Mouse (Mus musculus) forebrain, postnatal 0 days (tissue): ENCODE results near the gene Gtf2b. TPM values are rescaled to one million over a fixed set of nuclear protein-coding genes. Genes with fewer than 3 reads are reported as not detected.

ENCODE experiments used
- ATAC-seq: fragments of 200-750 bp; cut with Nextera tagmentation; 2 replicates; pipeline ENCODE4 v1.8.0; 2017; ENCODE audit warnings: mild to moderate bottlenecking, moderate library complexity
- DNase-seq: peaks from one replicate; pipeline ENCODE4 v3.0.0-alpha.2; 2015
- H3K27ac ChIP-seq: fragments of 300-500 bp; sonication (generic); 2 replicates; pipeline ENCODE4 v1.5.1; 2014; ENCODE audit warnings: low read depth, mild to moderate bottlenecking, antibody characterized with exemption, low read length, moderate library complexity, mixed read lengths
- H3K27me3 ChIP-seq: fragments of 300-500 bp; sonication (generic); 2 replicates; pipeline ENCODE4 v1.6.1; 2014; ENCODE audit warnings: mild to moderate bottlenecking, low read length, mixed read lengths; ENCODE audit not compliant: insufficient read depth
- H3K36me3 ChIP-seq: fragments of 300-500 bp; sonication (generic); 2 replicates; pipeline ENCODE4 v1.6.1; 2014; ENCODE audit warnings: mild to moderate bottlenecking, moderate library complexity; ENCODE audit not compliant: insufficient read depth
- H3K4me1 ChIP-seq: fragments of 300-500 bp; sonication (generic); 2 replicates; pipeline ENCODE4 v1.6.1; 2014; ENCODE audit warnings: antibody characterized with exemption; ENCODE audit not compliant: insufficient read depth
- H3K4me2 ChIP-seq: fragments of 300-500 bp; sonication (generic); 2 replicates; pipeline ENCODE4 v1.6.1; 2014; ENCODE audit warnings: low read depth, mild to moderate bottlenecking, moderate library complexity
- H3K4me3 ChIP-seq: fragments of 300-500 bp; sonication (generic); 2 replicates; pipeline ENCODE4 v1.5.1; 2014; ENCODE audit warnings: low read depth, low read length, mixed read lengths
- H3K9ac ChIP-seq: fragments of 300-500 bp; sonication (generic); 2 replicates; pipeline ENCODE4 v1.6.1; 2014; ENCODE audit warnings: mild to moderate bottlenecking
- H3K9me3 ChIP-seq: fragments of 300-500 bp; sonication (generic); 2 replicates; pipeline ENCODE4 v1.6.1; 2016; ENCODE audit warnings: low read length
- CTCF ChIP-seq: sonication (generic); IDR thresholded peaks from 2 replicates; pipeline ENCODE4 v1.5.1; 2016; ENCODE audit warnings: antibody characterized with exemption, control low read depth, low read depth
- WGBS: fragments of 180-500 bp; shearing (Covaris S2); extraction: QIAGEN DNeasy Blood & Tissue Kit; methylation state at CpG from one replicate; pipeline ENCODE4 v1.1.7; 2014; 5-methylcytosine and 5-hydroxymethylcytosine counted together
- polyA plus RNA-seq: library from polyadenylated mRNA; unstranded; fragments of >200 nt; fragmentation: Nextera tagmentation; extraction: Ambion mirVana; gene quantifications from 2 replicates; pipeline ENCODE4 v1.2.1, GENCODE M21; 2015
- total RNA-seq: library from RNA; depleted of rRNA; stranded (reverse); fragments of >200 nt; gene quantifications from 2 replicates; pipeline ENCODE4 v1.2.3, GENCODE M21; 2014; rRNA removed

Gene Gtf2b
- total and polyA plus RNA-seq, 2 experiments from 2014 or later = 47.1 to 59.8 TPM

DNA sequence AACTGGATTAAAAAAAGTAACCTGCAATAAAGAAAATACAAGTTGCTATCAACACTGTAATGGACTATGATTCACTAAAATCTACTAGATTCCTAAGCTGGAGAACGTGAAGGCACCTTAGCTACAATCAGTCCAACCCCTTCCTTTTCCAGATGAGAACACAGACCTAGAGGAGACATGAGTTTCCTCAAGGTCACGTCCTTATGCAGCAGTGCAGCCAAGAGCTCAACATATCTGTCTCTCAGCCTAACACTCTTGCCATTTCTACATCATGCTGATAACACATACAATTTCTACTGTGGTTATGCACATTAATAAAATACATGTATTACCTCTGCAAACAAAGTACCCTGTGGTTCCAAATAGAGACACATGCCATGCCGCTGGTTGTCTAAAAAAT is 46.7 kb downstream of the Gtf2b start:
- Histone ChIP-seq H3K27ac (no peak overlapping the region), H3K4me1 (no peaks in the 10 kb centered on the region), H3K27me3 (no peaks in the 10 kb centered on the region), H3K36me3 (peaks cover 17% of the 10 kb centered on the region; the same call in 1 of the 2 replicates), H3K4me3 (no peak overlapping the region), H3K9me3 (no peaks in the 10 kb centered on the region), H3K9ac (no peak overlapping the region), H3K4me2 (no peak overlapping the region)
- ATAC-seq = no peak
- no peak for DNase-seq
- WGBS = 90% methylated on average over 3 of the region's 3 CpGs
- TF ChIP-seq CTCF = no peak

GRCm38 (mm10) chr3:142817506-142817905 is 52.7 kb downstream of the Gtf2b start:
- H3K9ac ChIP-seq = no peak overlapping the region
- no peak overlapping the region for H3K4me2 ChIP-seq
- no peaks in the 10 kb centered on the region for H3K4me1 ChIP-seq
- H3K27me3 ChIP-seq = no peaks in the 10 kb centered on the region
- WGBS = 95% methylated on average over 3 of the region's 3 CpGs
- no peak overlapping the region for H3K27ac ChIP-seq
- H3K9me3 ChIP-seq = no peaks in the 10 kb centered on the region
- ATAC-seq (no peak), DNase-seq (no peak)
- H3K4me3 ChIP-seq = no peak overlapping the region
- TF ChIP-seq CTCF = no peak
- peaks cover 13% of the 10 kb centered on the region; the same call in 1 of the 2 replicates for H3K36me3 ChIP-seq

- Histone ChIP-seq H3K36me3 (peaks cover 15% of the 10 kb centered on the region), H3K27me3 (no peaks in the 10 kb centered on the region), H3K4me2 (no peak overlapping the region), H3K4me1 (no peaks in the 10 kb centered on the region), H3K9me3 (no peaks in the 10 kb centered on the region), H3K27ac (no peak overlapping the region), H3K4me3 (no peak overlapping the region), H3K9ac (no peak overlapping the region)
- no peak for ATAC-seq
- 96% methylated on average over 1 of the region's 1 CpGs for WGBS
- no peak for TF ChIP-seq CTCF
- no peak for DNase-seq
Observed at GRCm38 (mm10) chr3:142823606-142824005, 58.8 kb downstream of the Gtf2b start.

GRCm38 (mm10) chr3:142826449-142827146 is 61.8 kb downstream of the Gtf2b start:
- ATAC-seq (no peak), DNase-seq (no peak)
- no peak overlapping the region for H3K9ac ChIP-seq
- WGBS = 91% methylated on average over 4 of the region's 4 CpGs
- H3K9me3 ChIP-seq = no peaks in the 10 kb centered on the region
- no peak overlapping the region for H3K4me2 ChIP-seq
- no peak overlapping the region for H3K4me3 ChIP-seq
- no peaks in the 10 kb centered on the region for H3K4me1 ChIP-seq
- no peak overlapping the region for H3K27ac ChIP-seq
- no peak for TF ChIP-seq CTCF
- peaks cover 12% of the 10 kb centered on the region for H3K36me3 ChIP-seq
- H3K27me3 ChIP-seq = no peaks in the 10 kb centered on the region

DNA sequence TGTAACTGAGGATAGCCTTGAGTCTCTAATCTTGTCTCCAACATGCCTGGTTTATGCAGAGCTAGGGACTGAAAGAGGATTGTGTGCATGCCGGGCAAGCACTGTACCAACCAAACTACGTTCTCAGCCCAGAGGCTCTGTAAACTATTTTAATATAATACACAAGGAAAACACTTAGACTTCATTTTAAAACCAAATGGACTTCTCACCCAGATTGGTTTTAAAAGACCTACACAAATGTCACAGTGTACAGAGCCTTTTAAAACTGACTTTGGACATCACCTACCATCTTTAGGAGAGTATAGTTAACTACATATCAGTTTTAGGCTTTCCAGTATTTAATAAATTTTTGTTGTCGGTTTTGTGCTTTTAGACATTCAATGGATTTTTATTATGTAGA is 68.1 kb downstream of the Gtf2b start:
- Histone ChIP-seq H3K27ac (no peak overlapping the region), H3K4me3 (no peak overlapping the region), H3K36me3 (peaks cover 12% of the 10 kb centered on the region), H3K9me3 (no peaks in the 10 kb centered on the region), H3K4me2 (no peak overlapping the region), H3K9ac (no peak overlapping the region), H3K27me3 (no peaks in the 10 kb centered on the region), H3K4me1 (no peaks in the 10 kb centered on the region)
- WGBS = 86% methylated on average over 3 of the region's 3 CpGs
- no peak for DNase-seq
- ATAC-seq = no peak
- TF ChIP-seq CTCF = no peak

Other genes starting within 250 kb of the Gtf2b start
- gene Gbp7, start 234.7 kb upstream of the Gtf2b start, total RNA-seq = 1.9 and 3.0 TPM in 2 replicates
- gene Gbp7, start 234.7 kb upstream of the Gtf2b start, polyA plus RNA-seq = 1.4 and 2.5 TPM in 2 replicates
- 2.6 and 5.0 TPM in 2 replicates for gene Gbp3, start 205.0 kb upstream of the Gtf2b start, total RNA-seq
- 2.7 and 3.1 TPM in 2 replicates for gene Gbp3, start 205.0 kb upstream of the Gtf2b start, polyA plus RNA-seq
- gene Gbp2b, start 170.2 kb upstream of the Gtf2b start, total RNA-seq = not detected in 2 replicates
- not detected in 2 replicates for gene Gbp2b, start 170.2 kb upstream of the Gtf2b start, polyA plus RNA-seq
- 1.5 and 2.1 TPM in 2 replicates for gene Gbp2, start 144.4 kb upstream of the Gtf2b start, total RNA-seq
- 1.1 and 1.5 TPM in 2 replicates for gene Gbp2, start 144.4 kb upstream of the Gtf2b start, polyA plus RNA-seq
- gene Kyat3, start 64.0 kb upstream of the Gtf2b start, total RNA-seq = 2.9 and 5.6 TPM in 2 replicates
- gene Kyat3, start 64.0 kb upstream of the Gtf2b start, polyA plus RNA-seq = 4.0 and 5.0 TPM in 2 replicates
- 34.5 and 34.6 TPM in 2 replicates for gene Pkn2, start 117.0 kb downstream of the Gtf2b start, total RNA-seq
- gene Pkn2, start 117.0 kb downstream of the Gtf2b start, polyA plus RNA-seq = 16.1 and 18.4 TPM in 2 replicates